In the genomic region with DNA sequence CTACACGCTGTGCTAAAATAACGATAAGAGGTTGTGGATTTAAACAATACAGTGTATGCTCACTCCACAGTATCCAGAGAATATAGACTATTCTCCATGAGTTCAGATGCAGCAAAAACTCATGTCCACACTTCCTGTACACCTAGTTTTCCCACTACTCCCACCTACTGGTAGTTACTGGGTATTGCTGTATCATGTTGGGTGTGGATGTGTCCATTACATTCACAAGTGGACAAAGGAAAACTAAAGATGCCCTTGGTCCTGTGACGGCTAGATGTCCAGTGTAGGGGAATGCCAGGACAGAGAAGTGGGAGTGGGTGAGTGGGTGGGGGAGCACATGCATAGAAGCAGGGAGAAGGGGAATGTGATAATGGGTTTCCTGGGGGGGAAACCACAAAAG, we compare ENCODE assay signal across 11 mouse cellular contexts. TPM values are rescaled to one million over a fixed set of nuclear protein-coding genes. Genes with fewer than 3 reads are reported as not detected.
DNase-seq lines count a peak whose midpoint lies in the region; ATAC-seq lines count a peak whose summit lies in the region.
"Had no signal": no experiment of that assay in that cellular context is flagged by ENCODE, and none has a peak within 500 bp of the region (broad histone marks: within the 10 kb centered on the region; RNA-seq: fewer than 3 reads in every experiment).

No protein-coding gene starts in this region.

- H3K4me3 ChIP-seq in embryonic facial prominence, embryonic 11.5 days (ENCODE audit: low read depth, low read length): no peak overlapping the region
- H3K4me3 ChIP-seq in embryonic facial prominence, embryonic 10.5 days: no peak overlapping the region
- H3K4me3 ChIP-seq: forebrain, embryonic 15.5 days had no signal

- peak; percentile 43 for DNase-seq in embryonic facial prominence, embryonic 11.5 days (ENCODE audit: low spot score)
- DNase-seq in embryonic facial prominence, embryonic 10.5 days (ENCODE audit: low spot score): no peak
- DNase-seq in left cerebral cortex, postnatal 25 days (ENCODE audit: low spot score in 2 of 2): peak; percentile 4 to 37
- no peak for DNase-seq in left cerebral cortex, postnatal 10 days (ENCODE audit: extremely low spot score in 1 of 2, low spot score in 2 of 2)
- DNase-seq in Muller cell, postnatal 12 days (ENCODE audit: inconsistent ontology term): peak; percentile 31
- peak; percentile 17 to 40 for DNase-seq in kidney, postnatal 36 days
- DNase-seq in yolk sac, embryonic 10.5 days (ENCODE audit: low spot score): no peak
- DNase-seq in spleen, adult 18-20 months: no peak
- DNase-seq: layer of hippocampus, postnatal 36 days; thymus, postnatal 36 days had no signal

- no peaks in the 10 kb centered on the region for H3K36me3 ChIP-seq in embryonic facial prominence, embryonic 11.5 days (replicated peaks; ENCODE audit: control insufficient read depth, insufficient read depth, low read depth, low read length)
- H3K36me3 ChIP-seq in embryonic facial prominence, embryonic 10.5 days (replicated peaks): no peaks in the 10 kb centered on the region
- H3K36me3 ChIP-seq: forebrain, embryonic 15.5 days had no signal

- no peaks in the 10 kb centered on the region for H3K9me3 ChIP-seq in embryonic facial prominence, embryonic 11.5 days (replicated peaks; ENCODE audit: control insufficient read depth, low read length)
- no peaks in the 10 kb centered on the region for H3K9me3 ChIP-seq in embryonic facial prominence, embryonic 10.5 days
- H3K9me3 ChIP-seq: forebrain, embryonic 15.5 days had no signal

- no peaks in the 10 kb centered on the region for H3K4me1 ChIP-seq in embryonic facial prominence, embryonic 11.5 days (ENCODE audit: control insufficient read depth, insufficient read depth, low read length)
- H3K4me1 ChIP-seq in embryonic facial prominence, embryonic 10.5 days: peaks cover 16% of the 10 kb centered on the region
- H3K4me1 ChIP-seq: forebrain, embryonic 15.5 days had no signal

- intact Hi-C loops in left cerebral cortex, postnatal 25 days (cut with DNase I): loop anchor here (5.0 kb wide), 1 partner anchor 451 kb away; no protein-coding TSS in a partner anchor
- intact Hi-C loops in left cerebral cortex, postnatal 10 days (cut with DNase I): no loop called here

- no peak overlapping the region for H3K4me2 ChIP-seq in embryonic facial prominence, embryonic 11.5 days (ENCODE audit: low read depth, low read length)
- H3K4me2 ChIP-seq: forebrain, embryonic 15.5 days had no signal

- ATAC-seq in embryonic facial prominence, embryonic 11.5 days (replicated peaks; ENCODE audit: insufficient number of reproducible peaks, low FRiP score, low TSS enrichment, low read depth): no peak
- ATAC-seq: forebrain, embryonic 15.5 days had no signal

- H3K27me3 ChIP-seq in embryonic facial prominence, embryonic 11.5 days (ENCODE audit: control insufficient read depth, insufficient read depth, low read length): no peaks in the 10 kb centered on the region
- H3K27me3 ChIP-seq in embryonic facial prominence, embryonic 10.5 days (replicated peaks; ENCODE audit: low read depth, poor library complexity, severe bottlenecking): no peaks in the 10 kb centered on the region
- H3K27me3 ChIP-seq: forebrain, embryonic 15.5 days had no signal

- WGBS in embryonic facial prominence, embryonic 11.5 days: 79% methylated on average over 3 of the region's 3 CpGs
- WGBS in embryonic facial prominence, embryonic 10.5 days: 82% methylated on average over 3 of the region's 3 CpGs

- H3K9ac ChIP-seq in embryonic facial prominence, embryonic 11.5 days (replicated peaks; ENCODE audit: low read length): no peak overlapping the region
- H3K9ac ChIP-seq: forebrain, embryonic 15.5 days had no signal

- no peak overlapping the region for H3K27ac ChIP-seq in embryonic facial prominence, embryonic 11.5 days (replicated peaks; ENCODE audit: low read depth, low read length)
- no peak overlapping the region for H3K27ac ChIP-seq in embryonic facial prominence, embryonic 10.5 days (replicated peaks)
- H3K27ac ChIP-seq: forebrain, embryonic 15.5 days had no signal

RNA-seq across cellular contexts. Expression of a gene that starts 2.2 kb away (rescaled TPM):
- polyA plus RNA-seq in embryonic facial prominence, embryonic 11.5 days (2014; fragmentation: Nextera tagmentation; extraction: Ambion mirVana): not detected in 2 replicates
- polyA plus RNA-seq in embryonic facial prominence, embryonic 10.5 days (2016; fragmentation: Nextera tagmentation; extraction: Ambion mirVana): not detected in 2 replicates
- not detected for total RNA-seq in left cerebral cortex, postnatal 25 days (2021)
- total RNA-seq in left cerebral cortex, postnatal 10 days (2021): not detected
- total RNA-seq: layer of hippocampus, postnatal 36 days had no signal
- polyA plus RNA-seq: forebrain, embryonic 15.5 days had no signal

RNA-seq across cellular contexts. Expression of a gene that starts 3.7 kb away (rescaled TPM):
- not detected in 2 replicates for polyA plus RNA-seq in embryonic facial prominence, embryonic 11.5 days (2014; fragmentation: Nextera tagmentation; extraction: Ambion mirVana)
- polyA plus RNA-seq in embryonic facial prominence, embryonic 10.5 days (2016; fragmentation: Nextera tagmentation; extraction: Ambion mirVana): not detected in 2 replicates
- total RNA-seq in left cerebral cortex, postnatal 25 days (2021): not detected
- total RNA-seq in left cerebral cortex, postnatal 10 days (2021): not detected
- total RNA-seq: layer of hippocampus, postnatal 36 days had no signal
- polyA plus RNA-seq: forebrain, embryonic 15.5 days had no signal

RNA-seq across cellular contexts. Expression of a gene that starts 11.7 kb away (rescaled TPM):
- polyA plus RNA-seq in embryonic facial prominence, embryonic 11.5 days (2014; fragmentation: Nextera tagmentation; extraction: Ambion mirVana): not detected in 2 replicates
- not detected in 2 replicates for polyA plus RNA-seq in embryonic facial prominence, embryonic 10.5 days (2016; fragmentation: Nextera tagmentation; extraction: Ambion mirVana)
- not detected for total RNA-seq in left cerebral cortex, postnatal 25 days (2021)
- not detected for total RNA-seq in left cerebral cortex, postnatal 10 days (2021)
- total RNA-seq: layer of hippocampus, postnatal 36 days had no signal
- polyA plus RNA-seq: forebrain, embryonic 15.5 days had no signal

RNA-seq across cellular contexts. Expression of a gene that starts 45.5 kb away (rescaled TPM):
- polyA plus RNA-seq in embryonic facial prominence, embryonic 11.5 days (2014; fragmentation: Nextera tagmentation; extraction: Ambion mirVana): not detected in 2 replicates
- not detected in 2 replicates for polyA plus RNA-seq in embryonic facial prominence, embryonic 10.5 days (2016; fragmentation: Nextera tagmentation; extraction: Ambion mirVana)
- not detected for total RNA-seq in left cerebral cortex, postnatal 25 days (2021)
- not detected for total RNA-seq in left cerebral cortex, postnatal 10 days (2021)
- total RNA-seq: layer of hippocampus, postnatal 36 days had no signal
- polyA plus RNA-seq: forebrain, embryonic 15.5 days had no signal

RNA-seq across cellular contexts. Expression of a gene that starts 46.0 kb away (rescaled TPM):
- polyA plus RNA-seq in embryonic facial prominence, embryonic 11.5 days (2014; fragmentation: Nextera tagmentation; extraction: Ambion mirVana): not detected in 2 replicates
- polyA plus RNA-seq in embryonic facial prominence, embryonic 10.5 days (2016; fragmentation: Nextera tagmentation; extraction: Ambion mirVana): not detected in 2 replicates
- not detected for total RNA-seq in left cerebral cortex, postnatal 25 days (2021)
- not detected for total RNA-seq in left cerebral cortex, postnatal 10 days (2021)
- total RNA-seq: layer of hippocampus, postnatal 36 days had no signal
- polyA plus RNA-seq: forebrain, embryonic 15.5 days had no signal

Comparison
In these comparisons a context has a peak if more than half of its experiments do, and no peak if none do; other contexts are left out.
1. DNase-seq: peak in embryonic facial prominence, embryonic 11.5 days (single experiment), left cerebral cortex, postnatal 25 days (2 of 2), Muller cell, postnatal 12 days (single experiment) and kidney, postnatal 36 days (2 of 2); none in embryonic facial prominence, embryonic 10.5 days (single experiment), left cerebral cortex, postnatal 10 days (0 of 2), yolk sac, embryonic 10.5 days (single experiment) and spleen, adult 18-20 months (0 of 2).